Mouse (Mus musculus) adrenal gland, adult 2 months (tissue): ENCODE measurements around the gene Mettl1. TPM values are rescaled to one million over a fixed set of nuclear protein-coding genes. Genes with fewer than 3 reads are reported as not detected.

Experiments
- DNase-seq: peaks from one replicate; pipeline ENCODE4 v3.0.0; 2021
- microRNA-seq, 2 experiments: library from miRNA; unstranded; fragments of <30 nt; microRNA quantifications; one replicate each; pipeline ENCODE4 v1.2.0; 2021
- polyA plus RNA-seq: library from polyadenylated mRNA; depleted of rRNA; stranded (reverse); fragments of >200 nt; gene quantifications from 2 replicates; pipeline ENCODE4 v1.2.3, GENCODE M21; 2012; rRNA removed
- total RNA-seq, 2 experiments: library from RNA; stranded (reverse); gene quantifications; 2 replicates each; pipeline ENCODE4 v1.2.3; 2021

Mettl1 gene
- total and polyA plus RNA-seq, 3 experiments: 17.7 to 23.7 (median 23.0) TPM

- DNase-seq: no peak
Observed at GRCm38 (mm10) chr10:127085052-127085451, 43.8 kb downstream of the Mettl1 start.

DNA sequence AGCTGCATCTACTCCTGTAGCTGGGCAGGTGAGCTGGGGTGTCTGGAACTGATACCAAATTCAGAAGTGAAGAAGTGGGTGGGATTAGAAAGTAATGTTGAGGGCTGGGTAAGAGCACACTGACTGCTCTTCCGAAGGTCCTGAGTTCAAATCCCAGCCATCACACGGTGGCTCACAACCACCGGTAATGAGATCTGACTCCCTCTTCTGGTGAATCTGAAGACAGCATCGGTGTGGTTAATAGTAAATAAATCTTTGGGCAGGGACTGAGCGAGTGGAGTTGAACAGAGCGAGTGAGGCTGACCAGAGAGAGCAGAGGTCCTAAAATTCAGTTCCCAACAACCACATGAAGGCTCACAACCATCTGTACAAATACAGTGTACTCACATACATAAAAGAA is 44.4 kb downstream of the Mettl1 start:
- no peak for DNase-seq

DNA sequence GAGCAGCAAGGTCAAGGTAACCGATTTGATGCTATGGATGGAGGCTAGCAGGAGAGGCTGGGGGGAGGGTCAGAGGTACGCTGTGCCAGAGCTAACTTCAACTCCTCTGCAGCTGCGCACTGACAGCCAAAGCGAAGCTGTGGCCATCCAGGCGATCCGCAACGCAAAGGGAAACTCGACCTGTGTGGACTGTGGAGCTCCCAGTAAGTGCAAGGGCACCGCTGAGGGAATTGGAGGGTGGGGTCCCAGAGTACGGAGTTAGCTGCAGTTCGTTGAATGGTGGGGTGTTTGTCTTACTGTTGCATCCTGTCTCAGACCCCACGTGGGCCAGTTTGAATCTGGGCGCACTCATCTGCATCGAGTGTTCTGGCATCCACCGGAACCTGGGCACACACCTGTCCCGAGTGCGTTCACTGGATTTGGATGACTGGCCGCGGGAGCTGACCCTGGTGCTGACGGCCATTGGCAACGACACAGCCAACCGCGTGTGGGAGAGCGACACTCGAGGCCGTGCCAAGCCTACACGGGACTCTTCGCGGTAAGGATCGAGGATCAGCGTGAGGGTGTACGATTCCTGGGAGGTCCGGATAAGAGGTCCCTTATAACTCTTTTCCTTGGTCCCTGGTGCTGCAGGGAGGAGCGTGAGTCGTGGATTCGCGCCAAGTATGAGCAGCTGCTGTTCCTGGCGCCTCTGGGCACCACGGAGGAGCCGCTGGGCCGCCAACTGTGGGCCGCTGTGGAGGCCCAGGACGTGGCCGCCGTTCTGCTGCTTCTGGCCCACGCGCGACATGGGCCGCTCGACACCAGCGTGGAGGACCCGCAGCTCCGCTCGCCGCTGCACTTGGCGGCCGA is 49.6 kb downstream of the Mettl1 start:
- peak; percentile 70 for DNase-seq

DNA sequence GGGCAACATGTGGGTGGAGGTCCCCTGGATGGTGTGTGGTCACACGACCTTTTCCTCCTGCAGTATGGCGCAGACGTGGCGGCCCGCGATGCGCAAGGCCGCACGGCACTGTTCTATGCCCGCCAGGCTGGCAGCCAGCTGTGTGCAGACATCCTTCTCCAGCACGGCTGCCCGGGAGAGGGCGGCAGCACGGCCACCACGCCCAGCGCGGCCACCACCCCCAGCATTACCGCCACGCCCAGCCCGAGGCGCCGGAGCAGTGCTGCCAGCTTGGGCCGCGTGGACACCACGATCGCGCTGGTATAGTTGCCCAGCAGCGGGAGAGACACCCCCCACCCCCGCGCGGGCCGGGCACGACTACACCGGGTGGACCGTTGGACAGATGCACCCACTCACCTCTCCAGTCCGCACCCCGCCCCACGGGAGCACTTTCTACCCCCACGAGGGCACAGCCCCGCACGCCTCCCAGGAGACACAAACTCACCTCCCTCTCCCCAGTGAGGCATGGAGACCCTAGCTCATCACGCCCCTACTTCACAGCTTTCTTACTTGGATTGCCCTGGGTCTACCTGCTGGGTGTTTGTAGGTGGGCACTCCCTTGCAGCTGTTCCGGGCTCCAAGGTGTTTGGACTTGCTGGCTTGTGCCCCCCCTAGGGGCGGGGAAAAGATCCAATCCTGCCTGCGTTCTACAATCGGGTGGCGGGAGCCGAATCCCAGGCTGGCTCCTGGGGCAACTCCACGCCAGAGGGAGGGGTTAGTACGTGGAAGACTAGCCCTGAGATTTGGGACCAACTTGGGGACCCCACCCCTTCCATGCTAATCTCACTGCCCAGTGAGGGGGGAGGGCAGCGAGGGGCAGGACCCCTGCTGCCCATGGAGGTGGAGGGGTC is 50.5 kb downstream of the Mettl1 start:
- peak; percentile 75 for DNase-seq

- no peak for DNase-seq
Observed at GRCm38 (mm10) chr10:127092742-127093141, 51.5 kb downstream of the Mettl1 start.

DNA sequence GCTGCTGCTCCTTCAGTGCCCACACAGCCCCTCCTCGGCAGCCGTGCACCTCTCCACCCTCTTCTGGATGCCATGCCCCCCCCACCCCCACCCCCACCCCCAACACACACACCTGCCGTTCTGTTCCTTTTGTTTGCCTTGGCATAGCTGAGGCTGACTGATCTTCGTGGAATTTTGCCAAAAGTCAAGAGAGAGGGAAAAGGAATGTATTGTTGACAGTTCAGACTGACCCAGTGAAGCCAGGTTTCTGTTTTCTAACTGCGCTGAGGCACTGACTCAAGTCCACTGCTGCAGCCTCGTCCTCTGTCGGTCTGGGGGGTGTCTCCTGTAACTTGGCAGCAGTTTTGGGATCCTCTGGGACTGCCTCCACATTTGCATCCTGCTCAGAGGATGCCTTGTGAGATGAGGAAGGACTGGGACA is 53.2 kb downstream of the Mettl1 start:
- DNase-seq: no peak

Small RNA genes lying within 50 kb of the gene (microRNA-seq; reads per million reads assigned to microRNA genes)
- gene Mir26a-2 (20.0 to 518 reads per million in 2 experiments), gene Mir546 (0.44 to 1.2 reads per million in 2 experiments)

Other genes starting within 250 kb of the Mettl1 start
- gene Atp23, start 140.1 kb upstream of the Mettl1 start, total RNA-seq: 1 to 10 TPM; 3.9 to 5.6 TPM
- gene Atp23, start 140.1 kb upstream of the Mettl1 start, polyA plus RNA-seq: 8.2 and 9.9 TPM in 2 replicates
- gene Ctdsp2, start 62.7 kb upstream of the Mettl1 start, total RNA-seq: 100 to 1,000 TPM in 1 of 2 experiments, 10 to 100 TPM in 1; 75.0 to 119 TPM
- 98.8 and 100 TPM in 2 replicates for gene Ctdsp2, start 62.7 kb upstream of the Mettl1 start, polyA plus RNA-seq
- 1 to 10 TPM; 4.0 to 5.3 TPM for gene Avil, start 40.7 kb upstream of the Mettl1 start, total RNA-seq
- 0.19 and 0.21 TPM in 2 replicates for gene Avil, start 40.7 kb upstream of the Mettl1 start, polyA plus RNA-seq
- 10 to 100 TPM; 42.2 to 67.9 TPM for gene Tsfm, start 10.6 kb upstream of the Mettl1 start, total RNA-seq
- 55.0 and 68.9 TPM in 2 replicates for gene Tsfm, start 10.6 kb upstream of the Mettl1 start, polyA plus RNA-seq
- gene Eef1akmt3, start 99 bp downstream of the Mettl1 start, total RNA-seq: under 1 TPM; 0.14 to 0.69 TPM
- gene Eef1akmt3, start 99 bp downstream of the Mettl1 start, polyA plus RNA-seq: 0.18 and 0.23 TPM in 2 replicates
- under 1 TPM; 0.28 to 0.61 TPM for gene Cyp27b1, start 6.8 kb downstream of the Mettl1 start, total RNA-seq
- 0.28 and 0.35 TPM in 2 replicates for gene Cyp27b1, start 6.8 kb downstream of the Mettl1 start, polyA plus RNA-seq
- 10 to 100 TPM in 1 of 2 experiments, 1 to 10 TPM in 1; 5.4 to 12.2 TPM for gene March9, start 18.8 kb downstream of the Mettl1 start, total RNA-seq
- gene March9, start 18.8 kb downstream of the Mettl1 start, polyA plus RNA-seq: 20.1 and 20.6 TPM in 2 replicates
- gene Cdk4, start 22.1 kb downstream of the Mettl1 start, total RNA-seq: 100 to 1,000 TPM; 166 to 233 TPM
- 100 and 106 TPM in 2 replicates for gene Cdk4, start 22.1 kb downstream of the Mettl1 start, polyA plus RNA-seq
- gene Tspan31, start 28.9 kb downstream of the Mettl1 start, total RNA-seq: 100 to 1,000 TPM; 115 to 129 TPM
- gene Tspan31, start 28.9 kb downstream of the Mettl1 start, polyA plus RNA-seq: 53.3 and 62.3 TPM in 2 replicates
- gene Agap2, start 33.9 kb downstream of the Mettl1 start, total RNA-seq: 1 to 10 TPM; 2.2 to 3.8 TPM
- 8.7 and 9.8 TPM in 2 replicates for gene Agap2, start 33.9 kb downstream of the Mettl1 start, polyA plus RNA-seq
- 100 to 1,000 TPM; 127 to 147 TPM for gene Os9, start 79.7 kb downstream of the Mettl1 start, total RNA-seq
- gene Os9, start 79.7 kb downstream of the Mettl1 start, polyA plus RNA-seq: 82.2 and 108 TPM in 2 replicates
- 10 to 100 TPM in 1 of 2 experiments, 1 to 10 TPM in 1; 8.3 to 11.6 TPM for gene B4galnt1, start 123.8 kb downstream of the Mettl1 start, total RNA-seq
- 17.8 and 19.1 TPM in 2 replicates for gene B4galnt1, start 123.8 kb downstream of the Mettl1 start, polyA plus RNA-seq
- under 1 TPM; 0.35 to 0.58 TPM for gene Slc26a10, start 139.2 kb downstream of the Mettl1 start, total RNA-seq
- gene Slc26a10, start 139.2 kb downstream of the Mettl1 start, polyA plus RNA-seq: 1.1 and 2.4 TPM in 2 replicates
- 10 to 100 TPM; 16.0 to 25.8 TPM for gene Arhgef25, start 148.7 kb downstream of the Mettl1 start, total RNA-seq
- 41.3 and 44.9 TPM in 2 replicates for gene Arhgef25, start 148.7 kb downstream of the Mettl1 start, polyA plus RNA-seq
- 10 to 100 TPM; 53.6 to 75.7 TPM for gene Dtx3, start 154.3 kb downstream of the Mettl1 start, total RNA-seq
- gene Dtx3, start 154.3 kb downstream of the Mettl1 start, polyA plus RNA-seq: 203 and 219 TPM in 2 replicates
- 10 to 100 TPM; 41.6 to 47.8 TPM for gene Pip4k2c, start 170.2 kb downstream of the Mettl1 start, total RNA-seq
- gene Pip4k2c, start 170.2 kb downstream of the Mettl1 start, polyA plus RNA-seq: 21.7 and 22.5 TPM in 2 replicates
- 1 to 10 TPM; 6.2 to 7.8 TPM for gene Kif5a, start 221.9 kb downstream of the Mettl1 start, total RNA-seq
- 28.9 and 30.1 TPM in 2 replicates for gene Kif5a, start 221.9 kb downstream of the Mettl1 start, polyA plus RNA-seq
- 100 to 1,000 TPM; 149 to 168 TPM for gene Dctn2, start 225.0 kb downstream of the Mettl1 start, total RNA-seq
- 205 and 234 TPM in 2 replicates for gene Dctn2, start 225.0 kb downstream of the Mettl1 start, polyA plus RNA-seq
- 10 to 100 TPM; 39.7 to 45.0 TPM for gene Mbd6, start 247.6 kb downstream of the Mettl1 start, total RNA-seq
- 99.9 and 105 TPM in 2 replicates for gene Mbd6, start 247.6 kb downstream of the Mettl1 start, polyA plus RNA-seq